In genomic region chr2:49797444-49798143, GRCm38 (mm10) we compare ENCODE assay signal across 20 mouse cellular contexts. TPM values are rescaled to one million over a fixed set of nuclear protein-coding genes. Genes with fewer than 3 reads are reported as not detected.
DNase-seq lines count a peak whose midpoint lies in the region; ATAC-seq lines count a peak whose summit lies in the region.
"Had no signal": no experiment of that assay in that cellular context is flagged by ENCODE, and none has a peak within 500 bp of the region (broad histone marks: within the 10 kb centered on the region; RNA-seq: fewer than 3 reads in every experiment).

No protein-coding gene starts in this region.

- H3K4me2 ChIP-seq in midbrain, embryonic 13.5 days (replicated peaks) = no peak overlapping the region
- H3K4me2 ChIP-seq in kidney, embryonic 14.5 days (replicated peaks; ENCODE audit: low read depth, low read length) = no peak overlapping the region
- H3K4me2 ChIP-seq: forebrain, embryonic 15.5 days; limb, embryonic 15.5 days; lung, embryonic 15.5 days; midbrain, embryonic 15.5 days; neural tube, embryonic 13.5 days had no signal

- no peak for ATAC-seq in midbrain, embryonic 13.5 days
- no peak for ATAC-seq in kidney, embryonic 14.5 days (ENCODE audit: low FRiP score, low TSS enrichment)
- ATAC-seq: CD4-positive, CD25-positive, alpha-beta regulatory T cell, adult 4 months; forebrain, embryonic 15.5 days; inflammation-experienced regulatory T-cells, adult 6 months; midbrain, embryonic 15.5 days; Patski had no signal

- no peak overlapping the region for H3K4me3 ChIP-seq in midbrain, embryonic 13.5 days (replicated peaks)
- no peak overlapping the region for H3K4me3 ChIP-seq in kidney, embryonic 14.5 days (ENCODE audit: low read length)
- H3K4me3 ChIP-seq: forebrain, embryonic 15.5 days; limb, embryonic 15.5 days; lung, embryonic 15.5 days; midbrain, embryonic 15.5 days; neural tube, embryonic 13.5 days had no signal

- 65% methylated on average over 14 of the region's 14 CpGs for WGBS in midbrain, embryonic 13.5 days
- WGBS in kidney, embryonic 14.5 days = 75% methylated on average over 14 of the region's 14 CpGs

- intact Hi-C loops in heart, postnatal 25 days (cut with DNase I) = no loop called here
- intact Hi-C loops in gastrocnemius, postnatal 36 days (cut with DNase I) = no loop called here

- DNase-seq in layer of hippocampus, adult 9-10 months (ENCODE audit: low spot score) = peak; percentile 13
- DNase-seq in layer of hippocampus, postnatal 36 days = no peak
- peak; percentile 67 for DNase-seq in Muller cell, postnatal 12 days (ENCODE audit: inconsistent ontology term)
- DNase-seq in heart, adult 9 months (ENCODE audit: low spot score in 2 of 2) = peak; percentile 24 to 32
- DNase-seq in heart, postnatal 25 days (ENCODE audit: low spot score) = peak; percentile 45
- no peak for DNase-seq in gastrocnemius, postnatal 36 days
- DNase-seq: adrenal gland, postnatal 25 days; kidney, postnatal 25 days; right cerebral cortex, postnatal 4 days had no signal

- H3K9me3 ChIP-seq in midbrain, embryonic 13.5 days = no peaks in the 10 kb centered on the region
- no peaks in the 10 kb centered on the region for H3K9me3 ChIP-seq in kidney, embryonic 14.5 days (ENCODE audit: control insufficient read depth, low read length)
- H3K9me3 ChIP-seq: forebrain, embryonic 15.5 days; limb, embryonic 15.5 days; lung, embryonic 15.5 days; midbrain, embryonic 15.5 days; neural tube, embryonic 13.5 days had no signal

- no peak overlapping the region for H3K27ac ChIP-seq in midbrain, embryonic 13.5 days
- no peak overlapping the region for H3K27ac ChIP-seq in kidney, embryonic 14.5 days (ENCODE audit: low read depth, low read length)
- H3K27ac ChIP-seq: forebrain, embryonic 15.5 days; limb, embryonic 15.5 days; lung, embryonic 15.5 days; midbrain, embryonic 15.5 days; neural tube, embryonic 13.5 days had no signal

- no peak overlapping the region for H3K9ac ChIP-seq in midbrain, embryonic 13.5 days (replicated peaks)
- H3K9ac ChIP-seq in kidney, embryonic 14.5 days (ENCODE audit: low read depth, low read length) = no peak overlapping the region
- H3K9ac ChIP-seq: forebrain, embryonic 15.5 days; limb, embryonic 15.5 days; lung, embryonic 15.5 days; midbrain, embryonic 15.5 days; neural tube, embryonic 13.5 days had no signal

- H3K36me3 ChIP-seq in midbrain, embryonic 13.5 days = no peaks in the 10 kb centered on the region
- H3K36me3 ChIP-seq in kidney, embryonic 14.5 days (ENCODE audit: control insufficient read depth, insufficient read depth, low read length) = no peaks in the 10 kb centered on the region
- H3K36me3 ChIP-seq: forebrain, embryonic 15.5 days; limb, embryonic 15.5 days; lung, embryonic 15.5 days; midbrain, embryonic 15.5 days; neural tube, embryonic 13.5 days had no signal

- no peaks in the 10 kb centered on the region for H3K4me1 ChIP-seq in midbrain, embryonic 13.5 days (replicated peaks)
- no peaks in the 10 kb centered on the region for H3K4me1 ChIP-seq in kidney, embryonic 14.5 days (ENCODE audit: control insufficient read depth, insufficient read depth, low read length)
- H3K4me1 ChIP-seq: forebrain, embryonic 15.5 days; limb, embryonic 15.5 days; lung, embryonic 15.5 days; midbrain, embryonic 15.5 days; neural tube, embryonic 13.5 days had no signal

- no peaks in the 10 kb centered on the region for H3K27me3 ChIP-seq in midbrain, embryonic 13.5 days
- H3K27me3 ChIP-seq in kidney, embryonic 14.5 days (ENCODE audit: control insufficient read depth, insufficient read depth, low read length) = no peaks in the 10 kb centered on the region
- H3K27me3 ChIP-seq: forebrain, embryonic 15.5 days; limb, embryonic 15.5 days; lung, embryonic 15.5 days; midbrain, embryonic 15.5 days; neural tube, embryonic 13.5 days; Patski had no signal

RNA-seq across cellular contexts. Expression of gene Lypd6b, which starts 10.1 kb away (rescaled TPM):
- 1 to 10 TPM; 2.9 to 3.6 TPM for total RNA-seq in layer of hippocampus, postnatal 36 days (2021)
- total RNA-seq in heart, postnatal 25 days (2021) = not detected
- not detected for total RNA-seq in gastrocnemius, postnatal 36 days (2021)
- polyA plus RNA-seq in midbrain, embryonic 13.5 days (2015; fragmentation: Nextera tagmentation; extraction: Ambion mirVana) = 2.6 and 3.3 TPM in 2 replicates
- 8.4 and 11.4 TPM in 2 replicates for polyA plus RNA-seq in kidney, embryonic 14.5 days (2014; fragmentation: Nextera tagmentation; extraction: Ambion mirVana)
- total RNA-seq: gastrocnemius, postnatal 4 days had no signal

Comparison
In these comparisons a context has a peak if more than half of its experiments do, and no peak if none do; other contexts are left out.
1. DNase-seq: peak in layer of hippocampus, adult 9-10 months (single experiment), Muller cell, postnatal 12 days (single experiment), heart, adult 9 months (2 of 2) and heart, postnatal 25 days (single experiment); none in layer of hippocampus, postnatal 36 days (0 of 2) and gastrocnemius, postnatal 36 days (0 of 2).